Mouse (Mus musculus) CH12.LX (cell line): ENCODE data around the gene Rps18.

Experiments used
- CTCF ChIP-seq, 2 experiments: IDR thresholded peaks in 1 of 2; conservative IDR thresholded peaks in 1 of 2; 2 replicates each; pipeline ENCODE4 v1.5.1; 2011 to 2012; ENCODE audit warnings: low read depth in 2 of 2, low read length in 2 of 2, improper control_type of control experiment in 1 of 2, inconsistent platforms in 1 of 2, mild to moderate bottlenecking in 1 of 2, moderate library complexity in 1 of 2
- ELF1 ChIP-seq: IDR thresholded peaks from 2 replicates; pipeline ENCODE4 v1.6.1; 2014; ENCODE audit warnings: low read depth, mild to moderate bottlenecking, inconsistent platforms, low read length, improper control_type of control experiment
- NELFE ChIP-seq: IDR thresholded peaks from 2 replicates; pipeline ENCODE4 v1.6.1; 2011; ENCODE audit warnings: low read depth, low read length, improper control_type of control experiment
- POLR2A ChIP-seq: IDR thresholded peaks from 2 replicates; pipeline ENCODE4 v1.6.1; 2011; ENCODE audit warnings: low read depth, mild to moderate bottlenecking, improper control_type of control experiment, low read length

GRCm38 (mm10) chr17:33932970-33933369, 22.8 kb downstream of the Rps18 start:
- TF ChIP-seq CTCF (conservative IDR thresholded peaks at IDR 0.05 in 1 of 2, IDR thresholded peaks at IDR 0.05 in 1 of 2; ENCODE audit: low read depth in 2 of 2, low read length in 2 of 2) (no peak), POLR2A (no peak), ELF1 (no peak), NELFE (no peak)
